Mouse (Mus musculus) testis, adult 2 months (tissue): ENCODE results near the gene Clk1. TPM values are rescaled to one million over a fixed set of nuclear protein-coding genes. Genes with fewer than 3 reads are reported as not detected.

Source experiments
- H3K27ac ChIP-seq: fragments of 200-500 bp; 2 replicates; pipeline ENCODE4 v1.5.1; 2012; ENCODE audit warnings: low read depth, low read length; ENCODE audit not compliant: control insufficient read depth, insufficient read depth
- H3K27me3 ChIP-seq: fragments of 200-500 bp; 2 replicates; pipeline ENCODE4 v1.6.1; 2012; ENCODE audit warnings: mild to moderate bottlenecking, low read length, moderate library complexity; ENCODE audit not compliant: control insufficient read depth, insufficient read depth
- H3K36me3 ChIP-seq: fragments of 200-500 bp; 2 replicates; pipeline ENCODE4 v1.6.1; 2012; ENCODE audit warnings: mild to moderate bottlenecking, low read length; ENCODE audit not compliant: control insufficient read depth, insufficient read depth
- H3K4me1 ChIP-seq: fragments of 200-500 bp; 2 replicates; pipeline ENCODE4 v1.6.1; 2012; ENCODE audit warnings: low read length; ENCODE audit not compliant: control insufficient read depth, insufficient read depth
- H3K4me3 ChIP-seq: fragments of 200-500 bp; 2 replicates; pipeline ENCODE4 v1.5.1; 2012; ENCODE audit warnings: low read depth, mild to moderate bottlenecking, low read length, moderate library complexity, mixed read lengths; ENCODE audit not compliant: control insufficient read depth
- CTCF ChIP-seq: fragments of 200-500 bp; IDR thresholded peaks from 2 replicates; pipeline ENCODE4 v1.5.1; 2012; ENCODE audit warnings: low read depth, mild to moderate bottlenecking, inconsistent platforms, low read length, moderate library complexity; ENCODE audit not compliant: control insufficient read depth, insufficient read depth, insufficient replicate concordance
- POLR2A ChIP-seq: fragments of 200-500 bp; IDR thresholded peaks from 2 replicates; pipeline ENCODE4 v1.6.1; 2012; ENCODE audit warnings: low read depth, mild to moderate bottlenecking, inconsistent platforms, low read length, moderate library complexity; ENCODE audit not compliant: control insufficient read depth
- polyA plus RNA-seq: library from polyadenylated mRNA; depleted of rRNA; stranded (reverse); fragments of >200 nt; gene quantifications from 2 replicates; pipeline ENCODE4 v1.2.3, GENCODE M21; 2012; rRNA removed

The Clk1 gene
- 20.8 and 27.8 TPM in 2 replicates for polyA plus RNA-seq

DNA sequence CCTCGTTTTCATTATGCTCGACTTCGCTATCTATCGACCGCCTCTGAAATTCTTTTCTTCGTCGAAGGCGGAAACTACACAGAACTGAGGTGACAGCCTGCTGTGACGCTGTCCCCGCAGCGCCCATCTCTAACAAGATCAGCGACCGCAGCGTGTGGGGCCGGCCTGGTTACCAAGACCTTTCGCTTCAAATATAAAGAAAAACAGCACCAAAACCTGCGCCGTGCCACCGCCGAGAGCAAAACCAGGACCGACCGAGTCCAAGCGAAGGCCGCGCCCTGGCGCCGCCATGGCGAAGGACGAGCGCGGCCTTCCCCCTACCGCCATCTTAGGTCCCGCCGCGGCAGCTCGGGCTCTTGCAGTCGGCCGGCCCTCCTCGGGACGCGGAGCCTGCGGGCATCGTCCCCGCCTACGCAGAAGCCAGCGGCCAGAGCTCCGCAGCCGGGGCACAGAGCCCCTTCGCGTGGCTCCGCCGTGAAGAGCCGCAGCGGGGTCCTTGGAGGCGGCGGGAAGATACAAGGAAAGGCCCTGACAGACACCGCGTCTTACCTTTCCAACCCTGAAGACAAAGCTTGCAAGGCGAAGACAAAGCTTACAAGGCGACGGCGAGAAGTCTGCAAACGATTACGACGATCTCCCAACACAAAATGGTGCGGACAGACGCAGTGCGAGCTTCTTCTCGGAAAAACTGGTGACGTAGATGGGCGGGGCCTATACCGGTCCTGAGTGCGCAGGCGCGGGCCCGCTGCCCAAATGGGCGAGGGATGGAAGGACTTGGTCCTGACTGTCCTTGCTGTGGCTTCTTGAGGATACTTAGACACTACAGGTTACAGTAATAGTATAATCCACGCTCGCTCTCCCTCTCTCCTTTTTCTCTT lies at the start of gene Clk1:
TSS of gene Clk1 (minus strand) at position 696 of the 878 bp plus-strand sequence.
- peaks cover 2% of the 10 kb centered on the region; the same call in 1 of the 2 replicates for H3K4me1 ChIP-seq
- peak within 1 kb of the TSS; percentile 100 for H3K4me3 ChIP-seq
- peak within 1 kb of the TSS; percentile 99 for H3K27ac ChIP-seq
- H3K27me3 ChIP-seq, result no peaks in the 10 kb centered on the region
- TF ChIP-seq CTCF (no peak), POLR2A (peak; percentile 99)
- H3K36me3 ChIP-seq, result peaks cover 3% of the 10 kb centered on the region

DNA sequence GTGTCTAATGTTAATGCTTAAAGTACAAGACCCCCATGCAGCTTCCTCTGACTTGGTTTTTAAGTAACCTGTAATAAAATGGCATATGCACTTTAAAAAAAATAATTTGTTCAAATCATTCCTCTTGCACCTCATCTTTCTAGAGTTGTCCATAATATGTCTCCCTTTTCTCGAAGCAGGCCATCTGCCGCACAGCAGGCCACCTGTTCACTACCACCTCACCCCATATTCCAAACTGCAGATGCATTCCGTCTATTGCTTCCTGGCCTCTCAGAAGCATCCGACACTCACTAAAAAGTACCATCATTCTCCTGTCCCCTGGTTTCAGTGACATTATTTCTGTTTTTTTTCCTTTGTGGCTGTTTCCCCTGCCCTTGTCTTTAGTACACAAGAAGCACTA lies 41.7 kb upstream of the Clk1 start:
- no peak for TF ChIP-seq POLR2A
- TF ChIP-seq CTCF, result no peak

DNA sequence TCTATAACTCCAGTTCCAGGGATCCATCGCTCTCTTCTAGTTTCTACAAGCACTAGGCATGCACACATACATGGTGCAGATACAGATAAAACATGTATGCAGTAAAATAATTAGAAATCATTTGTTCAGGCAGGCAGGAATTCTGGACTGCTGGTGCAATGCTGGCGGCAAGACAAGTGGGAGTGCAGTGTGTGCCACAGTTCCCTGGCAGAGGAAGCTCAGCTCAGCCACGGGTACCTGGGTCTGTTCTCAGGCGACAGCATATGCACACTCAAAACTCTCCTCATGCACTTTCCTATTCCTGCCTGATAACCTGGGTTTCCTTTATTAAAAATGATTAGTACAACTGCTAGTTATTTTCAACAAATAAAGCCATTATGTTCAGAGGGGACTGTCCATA lies 41.2 kb upstream of the Clk1 start:
- no peaks in the 10 kb centered on the region; the same call in 1 of the 2 replicates for H3K36me3 ChIP-seq
- H3K4me3 ChIP-seq, result no peak overlapping the region
- H3K27ac ChIP-seq, result no peak overlapping the region
- no peak for TF ChIP-seq CTCF
- no peak for TF ChIP-seq POLR2A
- H3K4me1 ChIP-seq, result no peaks in the 10 kb centered on the region
- H3K27me3 ChIP-seq, result no peaks in the 10 kb centered on the region

More for the DNA sequence above, 41.7 kb upstream of the Clk1 start:
- Histone ChIP-seq H3K4me3 (no peak overlapping the region), H3K4me1 (no peaks in the 10 kb centered on the region), H3K27ac (no peak overlapping the region), H3K27me3 (no peaks in the 10 kb centered on the region), H3K36me3 (no peaks in the 10 kb centered on the region; the same call in 1 of the 2 replicates)

DNA sequence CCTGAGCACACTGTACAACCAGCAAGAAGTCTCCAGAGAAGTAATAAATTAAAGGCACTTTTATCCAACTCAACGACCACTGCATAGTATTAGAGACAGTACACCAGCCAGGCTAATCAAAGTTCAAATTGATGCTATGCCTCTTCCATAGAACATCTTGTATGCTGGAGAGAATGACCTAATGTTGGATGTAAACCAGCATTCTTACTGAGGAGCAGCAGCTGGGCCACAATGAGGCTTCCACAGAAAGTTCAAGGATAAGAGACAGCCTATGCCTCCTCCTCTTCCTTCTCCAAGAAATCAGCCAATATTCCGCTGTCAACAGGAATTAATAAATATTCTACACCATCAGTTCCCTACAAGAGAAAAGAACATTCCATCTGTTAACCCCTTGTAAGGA lies 40.1 kb upstream of the Clk1 start:
- no peaks in the 10 kb centered on the region; the same call in 1 of the 2 replicates for H3K36me3 ChIP-seq
- H3K4me1 ChIP-seq, result no peaks in the 10 kb centered on the region
- no peaks in the 10 kb centered on the region for H3K27me3 ChIP-seq
- no peak overlapping the region for H3K27ac ChIP-seq
- no peak overlapping the region for H3K4me3 ChIP-seq
- TF ChIP-seq CTCF, result no peak
- no peak for TF ChIP-seq POLR2A

DNA sequence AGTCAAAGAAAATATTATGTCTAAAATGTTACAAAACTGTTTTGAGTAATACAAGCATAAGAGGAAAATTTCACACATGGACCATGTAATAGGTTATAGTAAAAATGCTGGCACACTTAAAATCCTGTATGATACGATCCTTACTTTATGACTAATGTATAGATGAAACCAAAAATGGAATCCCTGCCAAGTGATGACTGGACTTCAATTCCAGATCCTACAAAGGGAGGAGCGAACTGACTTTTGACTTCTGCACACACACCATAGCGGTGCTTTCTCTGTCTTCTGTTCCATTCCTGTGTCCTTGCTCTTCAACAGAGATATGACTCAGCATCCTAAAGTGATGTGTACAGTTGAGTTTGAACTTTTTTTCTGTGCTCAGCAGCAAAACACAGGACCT lies 36.7 kb upstream of the Clk1 start:
- Histone ChIP-seq H3K4me1 (no peaks in the 10 kb centered on the region), H3K36me3 (no peaks in the 10 kb centered on the region; the same call in 1 of the 2 replicates), H3K27ac (no peak overlapping the region), H3K27me3 (no peaks in the 10 kb centered on the region), H3K4me3 (no peak overlapping the region)
- no peak for TF ChIP-seq POLR2A
- no peak for TF ChIP-seq CTCF

DNA sequence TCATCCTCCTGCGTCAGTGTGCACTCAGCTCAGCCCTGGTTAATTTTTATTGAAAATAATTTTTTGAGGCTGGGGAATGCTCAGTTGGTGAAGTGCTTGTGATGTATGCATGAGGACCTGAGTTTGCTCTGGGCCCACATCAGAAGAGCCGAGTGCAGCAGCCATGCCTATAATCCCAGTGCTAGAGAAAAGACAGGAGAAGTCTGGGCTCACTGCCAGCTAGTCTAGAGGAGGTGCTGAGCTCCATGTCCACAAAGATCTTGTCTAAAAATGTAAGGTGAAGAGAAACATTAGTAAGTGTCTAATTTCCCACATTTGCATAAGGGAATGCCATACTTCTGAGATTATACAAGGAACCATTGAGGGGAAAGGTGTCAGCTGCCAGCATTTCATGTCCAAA lies 35.0 kb upstream of the Clk1 start:
- Histone ChIP-seq H3K4me3 (no peak overlapping the region), H3K4me1 (no peaks in the 10 kb centered on the region), H3K36me3 (no peaks in the 10 kb centered on the region; the same call in 1 of the 2 replicates), H3K27ac (no peak overlapping the region), H3K27me3 (no peaks in the 10 kb centered on the region)
- TF ChIP-seq CTCF (no peak), POLR2A (no peak)

GRCm38 (mm10) chr1:58458175-58458574 lies 34.3 kb upstream of the Clk1 start:
- no peaks in the 10 kb centered on the region for H3K27me3 ChIP-seq
- H3K4me3 ChIP-seq, result no peak overlapping the region
- H3K27ac ChIP-seq, result no peak overlapping the region
- no peaks in the 10 kb centered on the region for H3K36me3 ChIP-seq
- TF ChIP-seq POLR2A, result no peak
- TF ChIP-seq CTCF, result no peak
- no peaks in the 10 kb centered on the region for H3K4me1 ChIP-seq

- H3K36me3 ChIP-seq, result no peaks in the 10 kb centered on the region; the same call in 1 of the 2 replicates
- no peaks in the 10 kb centered on the region for H3K27me3 ChIP-seq
Measured at GRCm38 (mm10) chr1:58454316-58454715, 30.4 kb upstream of the Clk1 start.

More at GRCm38 (mm10) chr1:58454316-58454715, 30.4 kb upstream of the Clk1 start:
- no peak overlapping the region for H3K4me3 ChIP-seq
- TF ChIP-seq CTCF (no peak), POLR2A (no peak)
- H3K27ac ChIP-seq, result no peak overlapping the region
- no peaks in the 10 kb centered on the region for H3K4me1 ChIP-seq
